Comparison of ENCODE assay signal across 24 mouse cellular contexts in the genomic region with DNA sequence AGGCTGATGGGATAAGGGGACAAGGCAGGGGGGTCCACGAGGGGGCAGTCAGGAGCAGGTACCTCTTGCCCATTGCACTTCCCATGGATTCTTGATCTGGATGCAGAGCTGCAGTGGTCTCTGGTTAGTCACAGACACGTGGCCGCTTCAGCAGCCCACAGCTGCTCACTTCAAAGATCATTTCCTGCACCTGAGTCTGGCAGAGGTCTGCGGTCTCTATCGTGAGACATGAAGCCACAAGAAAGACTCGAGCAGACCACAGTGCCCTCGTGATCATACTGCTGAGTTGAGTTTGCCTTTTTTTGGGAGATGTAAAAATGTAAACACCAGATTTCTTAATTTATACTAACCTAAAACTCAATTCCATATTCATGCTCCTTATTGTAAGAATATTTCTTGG. TPM values are rescaled to one million over a fixed set of nuclear protein-coding genes. Genes with fewer than 3 reads are reported as not detected.
DNase-seq lines count a peak whose midpoint lies in the region; ATAC-seq lines count a peak whose summit lies in the region.
"Had no signal": no experiment of that assay in that cellular context is flagged by ENCODE, and none has a peak within 500 bp of the region (broad histone marks: within the 10 kb centered on the region; RNA-seq: fewer than 3 reads in every experiment).

No protein-coding gene starts in this region.

- WGBS in forebrain, embryonic 11.5 days, result 77% methylated on average over 7 of the region's 7 CpGs
- WGBS in forebrain, embryonic 10.5 days, result 70% methylated on average over 7 of the region's 7 CpGs

- no peak overlapping the region for H3K4me3 ChIP-seq in forebrain, embryonic 11.5 days (ENCODE audit: low read depth, low read length)
- no peak overlapping the region for H3K4me3 ChIP-seq in forebrain, embryonic 10.5 days
- H3K4me3 ChIP-seq: embryonic facial prominence, embryonic 12.5 days; heart, embryonic 10.5 days; hindbrain, embryonic 13.5 days; layer of hippocampus, adult 2 months; liver, embryonic 15.5 days; neural tube, embryonic 15.5 days had no signal

- H3K9ac ChIP-seq in forebrain, embryonic 11.5 days (ENCODE audit: low read length), result no peak overlapping the region
- H3K9ac ChIP-seq: embryonic facial prominence, embryonic 12.5 days; forebrain, postnatal 0 days; hindbrain, embryonic 13.5 days; liver, embryonic 15.5 days; neural tube, embryonic 15.5 days had no signal

- H3K4me1 ChIP-seq in forebrain, embryonic 11.5 days (replicated peaks; ENCODE audit: control insufficient read depth, insufficient read depth, low read length), result peaks cover 4% of the 10 kb centered on the region; the same call in 1 of the 2 replicates
- H3K4me1 ChIP-seq in forebrain, embryonic 10.5 days, result peaks cover 23% of the 10 kb centered on the region
- H3K4me1 ChIP-seq: liver, embryonic 15.5 days had no signal

- peak; percentile 41 for DNase-seq in forebrain, embryonic 11.5 days (ENCODE audit: low spot score)
- no peak for DNase-seq in forebrain, embryonic 10.5 days (ENCODE audit: extremely low spot score, low spot score)
- peak; percentile 83 for DNase-seq in T-cell, adult 2 months (ENCODE audit: low spot score)
- DNase-seq in thymus, postnatal 14 days, result peak; percentile 68
- no peak for DNase-seq in cerebellum, adult 11-12 months
- DNase-seq in layer of hippocampus, postnatal 10 days (ENCODE audit: low spot score in 2 of 2), result no peak
- DNase-seq in kidney, adult 9 months, result no peak
- DNase-seq: adrenal gland, adult 2 months; cerebellum, postnatal 25 days; forebrain, postnatal 0 days; gastrocnemius, postnatal 10 days; heart, postnatal 10 days; kidney, postnatal 10 days had no signal

- H3K27me3 ChIP-seq in forebrain, embryonic 11.5 days (ENCODE audit: control insufficient read depth, insufficient read depth, low read length), result peaks cover 5% of the 10 kb centered on the region; the same call in 1 of the 2 replicates
- H3K27me3 ChIP-seq in forebrain, embryonic 10.5 days (ENCODE audit: poor library complexity, severe bottlenecking), result peaks cover 77% of the 10 kb centered on the region
- H3K27me3 ChIP-seq: neural tube, embryonic 15.5 days had no signal

- no peaks in the 10 kb centered on the region for H3K36me3 ChIP-seq in forebrain, embryonic 11.5 days (ENCODE audit: control insufficient read depth, insufficient read depth, low read length)
- no peaks in the 10 kb centered on the region for H3K36me3 ChIP-seq in forebrain, embryonic 10.5 days (replicated peaks)
- H3K36me3 ChIP-seq: embryonic facial prominence, embryonic 12.5 days; G1E; heart, embryonic 10.5 days; hindbrain, embryonic 13.5 days; liver, embryonic 15.5 days; neural tube, embryonic 15.5 days had no signal

- H3K9me3 ChIP-seq in forebrain, embryonic 11.5 days (ENCODE audit: control insufficient read depth, low read length), result no peaks in the 10 kb centered on the region
- no peaks in the 10 kb centered on the region for H3K9me3 ChIP-seq in forebrain, embryonic 10.5 days
- H3K9me3 ChIP-seq: embryonic facial prominence, embryonic 12.5 days; heart, embryonic 10.5 days; hindbrain, embryonic 13.5 days; liver, embryonic 15.5 days; neural tube, embryonic 15.5 days had no signal

- no peak overlapping the region for H3K27ac ChIP-seq in forebrain, embryonic 11.5 days (ENCODE audit: low read depth, low read length)
- no peak overlapping the region for H3K27ac ChIP-seq in forebrain, embryonic 10.5 days
- H3K27ac ChIP-seq: embryonic facial prominence, embryonic 12.5 days; heart, embryonic 10.5 days; hindbrain, embryonic 13.5 days; layer of hippocampus, adult 2 months; liver, embryonic 15.5 days; neural tube, embryonic 15.5 days had no signal

- H3K4me2 ChIP-seq in forebrain, embryonic 11.5 days (ENCODE audit: low read depth, low read length, severe bottlenecking), result no peak overlapping the region
- H3K4me2 ChIP-seq: embryonic facial prominence, embryonic 12.5 days; hindbrain, embryonic 13.5 days; liver, embryonic 15.5 days; neural tube, embryonic 15.5 days had no signal

- no peak for ATAC-seq in forebrain, embryonic 11.5 days (replicated peaks; ENCODE audit: low FRiP score)
- ATAC-seq in megakaryocyte progenitor cell, adult 5-6 weeks (replicated peaks; ENCODE audit: poor library complexity), result peak; percentile 67
- ATAC-seq: forebrain, postnatal 0 days; intestine, postnatal 0 days; lung, postnatal 0 days had no signal

RNA-seq across cellular contexts. Expression of a gene that starts 34.1 kb away (rescaled TPM):
- 0.08 and 0.32 TPM in 2 replicates for polyA plus RNA-seq in forebrain, embryonic 11.5 days (2014; fragmentation: Nextera tagmentation; extraction: Ambion mirVana)
- 0.10 and 0.14 TPM in 2 replicates for polyA plus RNA-seq in forebrain, embryonic 10.5 days (2016; fragmentation: Nextera tagmentation; extraction: Ambion mirVana)
- total RNA-seq in megakaryocyte progenitor cell, adult 5-6 weeks (2015), result 0.02 TPM in 1 of 2 replicates, not detected in the other
- total RNA-seq in megakaryocyte progenitor cell, adult 5-6 weeks (2017), result not detected in 2 replicates
- total RNA-seq in layer of hippocampus, postnatal 10 days (2021), result 1 to 10 TPM; 4.8 to 4.9 TPM
- total RNA-seq: megakaryocyte-erythroid progenitor cell, adult 5-6 weeks had no signal
- polyA plus RNA-seq: G1E had no signal

Comparison
In these comparisons a context has a peak if more than half of its experiments do, and no peak if none do; other contexts are left out.
1. DNase-seq: peak in forebrain, embryonic 11.5 days (single experiment), T-cell, adult 2 months (single experiment) and thymus, postnatal 14 days (single experiment); none in forebrain, embryonic 10.5 days (single experiment), cerebellum, adult 11-12 months (single experiment), layer of hippocampus, postnatal 10 days (0 of 2) and kidney, adult 9 months (single experiment).
2. RNA of a gene that starts 34.1 kb away (total RNA-seq): 4.8 to 4.9 TPM in layer of hippocampus, postnatal 10 days; 0.02 TPM in megakaryocyte progenitor cell, adult 5-6 weeks; every median in the first group is over 4 times any median in the second.